Mouse (Mus musculus): ENCODE data around the gene Fign. TPM values are rescaled to one million over a fixed set of nuclear protein-coding genes. Genes with fewer than 3 reads are reported as not detected.

The Fign gene
- polyA plus RNA-seq, 1 experiment from 2014 or later = 6.8 TPM

- 48% methylated on average over 5 of the region's 5 CpGs for WGBS
- Histone ChIP-seq H3K4me3 (ENCODE audit: low read length) (peak overlapping the region; percentile 29), H3K27ac (ENCODE audit: low read length) (no peak overlapping the region), H3K27me3 (ENCODE audit: control insufficient read depth, insufficient read depth, low read length) (no peaks in the 10 kb centered on the region), H3K36me3 (ENCODE audit: control insufficient read depth, insufficient read depth) (no peaks in the 10 kb centered on the region), H3K9me3 (replicated peaks; ENCODE audit: control insufficient read depth, low read length) (no peaks in the 10 kb centered on the region), H3K4me2 (ENCODE audit: low read depth, low read length) (peak overlapping the region; percentile 64), H3K4me1 (ENCODE audit: control insufficient read depth, insufficient read depth, low read length) (no peaks in the 10 kb centered on the region), H3K9ac (ENCODE audit: low read length) (peak overlapping the region; percentile 88)
- no peak for ATAC-seq (replicated peaks; ENCODE audit: extremely low read depth, insufficient read depth, low FRiP score)
These were observed 1.7 kb downstream of the Fign start for GRCm38 (mm10) chr2:64096176-64096575.

- WGBS = 37% methylated on average over 5 of the region's 5 CpGs
- Histone ChIP-seq H3K9ac (ENCODE audit: low read length) (peak overlapping the region; percentile 32), H3K27ac (ENCODE audit: low read length) (peak overlapping the region; percentile 17), H3K36me3 (ENCODE audit: control insufficient read depth, insufficient read depth) (no peaks in the 10 kb centered on the region), H3K4me3 (ENCODE audit: low read length) (peak overlapping the region; percentile 11), H3K4me2 (ENCODE audit: low read depth, low read length) (peak overlapping the region; percentile 61), H3K4me1 (ENCODE audit: control insufficient read depth, insufficient read depth, low read length) (no peaks in the 10 kb centered on the region), H3K9me3 (replicated peaks; ENCODE audit: control insufficient read depth, low read length) (no peaks in the 10 kb centered on the region), H3K27me3 (ENCODE audit: control insufficient read depth, insufficient read depth, low read length) (no peaks in the 10 kb centered on the region)
- no peak for ATAC-seq (replicated peaks; ENCODE audit: extremely low read depth, insufficient read depth, low FRiP score)
These were observed 2.3 kb downstream of the Fign start for GRCm38 (mm10) chr2:64095561-64095960.

- no peak overlapping the region for H3K27ac ChIP-seq (ENCODE audit: low read length)
- H3K27me3 ChIP-seq (ENCODE audit: control insufficient read depth, insufficient read depth, low read length) = no peaks in the 10 kb centered on the region
- WGBS = 73% methylated on average over 6 of the region's 6 CpGs
- H3K9ac ChIP-seq (ENCODE audit: low read length) = peak overlapping the region; percentile 26; the same call in 1 of the 2 replicates
- no peaks in the 10 kb centered on the region for H3K36me3 ChIP-seq (ENCODE audit: control insufficient read depth, insufficient read depth)
- peak overlapping the region; percentile 8; the same call in 1 of the 2 replicates for H3K4me3 ChIP-seq (ENCODE audit: low read length)
- H3K9me3 ChIP-seq (replicated peaks; ENCODE audit: control insufficient read depth, low read length) = no peaks in the 10 kb centered on the region
- H3K4me1 ChIP-seq (ENCODE audit: control insufficient read depth, insufficient read depth, low read length) = no peaks in the 10 kb centered on the region
- peak overlapping the region; percentile 40 for H3K4me2 ChIP-seq (ENCODE audit: low read depth, low read length)
- no peak for ATAC-seq (replicated peaks; ENCODE audit: extremely low read depth, insufficient read depth, low FRiP score)
These were observed 4.8 kb downstream of the Fign start for GRCm38 (mm10) chr2:64093087-64093486.

GRCm38 (mm10) chr2:64083853-64084427, 13.9 kb downstream of the Fign start:
- H3K36me3 ChIP-seq (ENCODE audit: control insufficient read depth, insufficient read depth) = no peaks in the 10 kb centered on the region
- no peak overlapping the region for H3K4me3 ChIP-seq (ENCODE audit: low read length)
- no peak overlapping the region for H3K27ac ChIP-seq (ENCODE audit: low read length)
- H3K9ac ChIP-seq (ENCODE audit: low read length) = no peak overlapping the region
- 66% methylated on average over 5 of the region's 5 CpGs for WGBS
- no peak overlapping the region for H3K4me2 ChIP-seq (ENCODE audit: low read depth, low read length)
- no peaks in the 10 kb centered on the region for H3K9me3 ChIP-seq (replicated peaks; ENCODE audit: control insufficient read depth, low read length)
- no peak for ATAC-seq (replicated peaks; ENCODE audit: extremely low read depth, insufficient read depth, low FRiP score)
- H3K27me3 ChIP-seq (ENCODE audit: control insufficient read depth, insufficient read depth, low read length) = no peaks in the 10 kb centered on the region
- peaks cover 18% of the 10 kb centered on the region for H3K4me1 ChIP-seq (ENCODE audit: control insufficient read depth, insufficient read depth, low read length)

- Histone ChIP-seq H3K9ac (ENCODE audit: low read length) (no peak overlapping the region), H3K9me3 (replicated peaks; ENCODE audit: control insufficient read depth, low read length) (no peaks in the 10 kb centered on the region), H3K27me3 (ENCODE audit: control insufficient read depth, insufficient read depth, low read length) (no peaks in the 10 kb centered on the region), H3K4me3 (ENCODE audit: low read length) (no peak overlapping the region), H3K4me2 (ENCODE audit: low read depth, low read length) (peak overlapping the region; percentile 15; the same call in 1 of the 2 replicates), H3K27ac (ENCODE audit: low read length) (no peak overlapping the region), H3K4me1 (ENCODE audit: control insufficient read depth, insufficient read depth, low read length) (peaks cover 38% of the 10 kb centered on the region), H3K36me3 (ENCODE audit: control insufficient read depth, insufficient read depth) (no peaks in the 10 kb centered on the region)
- ATAC-seq (replicated peaks; ENCODE audit: extremely low read depth, insufficient read depth, low FRiP score) = no peak; the same call in 1 of the 2 replicates
- 14% methylated on average over 4 of the region's 4 CpGs for WGBS
These were observed 18.1 kb downstream of the Fign start for GRCm38 (mm10) chr2:64079765-64080164.

- Histone ChIP-seq H3K36me3 (ENCODE audit: control insufficient read depth, insufficient read depth) (no peaks in the 10 kb centered on the region), H3K27me3 (ENCODE audit: control insufficient read depth, insufficient read depth, low read length) (no peaks in the 10 kb centered on the region), H3K4me2 (ENCODE audit: low read depth, low read length) (no peak overlapping the region), H3K4me1 (ENCODE audit: control insufficient read depth, insufficient read depth, low read length) (peaks cover 40% of the 10 kb centered on the region), H3K4me3 (ENCODE audit: low read length) (no peak overlapping the region), H3K9me3 (replicated peaks; ENCODE audit: control insufficient read depth, low read length) (no peaks in the 10 kb centered on the region), H3K9ac (ENCODE audit: low read length) (no peak overlapping the region), H3K27ac (ENCODE audit: low read length) (peak overlapping the region; percentile 35; the same call in 1 of the 2 replicates)
- ATAC-seq (replicated peaks; ENCODE audit: extremely low read depth, insufficient read depth, low FRiP score) = no peak
- 50% methylated on average over 3 of the region's 3 CpGs for WGBS
These were observed 19.3 kb downstream of the Fign start for GRCm38 (mm10) chr2:64078551-64078950.

- no peaks in the 10 kb centered on the region for H3K27me3 ChIP-seq (ENCODE audit: control insufficient read depth, insufficient read depth, low read length)
- no peaks in the 10 kb centered on the region for H3K9me3 ChIP-seq (replicated peaks; ENCODE audit: control insufficient read depth, low read length)
- H3K27ac ChIP-seq (ENCODE audit: low read length) = no peak overlapping the region
- no peak overlapping the region for H3K9ac ChIP-seq (ENCODE audit: low read length)
- peaks cover 36% of the 10 kb centered on the region for H3K4me1 ChIP-seq (ENCODE audit: control insufficient read depth, insufficient read depth, low read length)
- WGBS = 85% methylated on average over 2 of the region's 2 CpGs
- no peak overlapping the region for H3K4me2 ChIP-seq (ENCODE audit: low read depth, low read length)
- H3K4me3 ChIP-seq (ENCODE audit: low read length) = no peak overlapping the region
- no peaks in the 10 kb centered on the region for H3K36me3 ChIP-seq (ENCODE audit: control insufficient read depth, insufficient read depth)
- ATAC-seq (replicated peaks; ENCODE audit: extremely low read depth, insufficient read depth, low FRiP score) = no peak
These were observed 20.0 kb downstream of the Fign start for GRCm38 (mm10) chr2:64077846-64078245.

- Histone ChIP-seq H3K9me3 (replicated peaks; ENCODE audit: control insufficient read depth, low read length) (no peaks in the 10 kb centered on the region), H3K9ac (ENCODE audit: low read length) (peak overlapping the region; percentile 36), H3K36me3 (ENCODE audit: control insufficient read depth, insufficient read depth) (no peaks in the 10 kb centered on the region), H3K4me3 (ENCODE audit: low read length) (peak overlapping the region; percentile 24), H3K27ac (ENCODE audit: low read length) (peak overlapping the region; percentile 57), H3K4me2 (ENCODE audit: low read depth, low read length) (peak overlapping the region; percentile 64), H3K27me3 (ENCODE audit: control insufficient read depth, insufficient read depth, low read length) (no peaks in the 10 kb centered on the region), H3K4me1 (ENCODE audit: control insufficient read depth, insufficient read depth, low read length) (peaks cover 35% of the 10 kb centered on the region)
- WGBS = 19% methylated on average over 6 of the region's 6 CpGs
- ATAC-seq (replicated peaks; ENCODE audit: extremely low read depth, insufficient read depth, low FRiP score) = no peak
These were observed 22.0 kb downstream of the Fign start for GRCm38 (mm10) chr2:64075873-64076272.

- ATAC-seq (replicated peaks; ENCODE audit: extremely low read depth, insufficient read depth, low FRiP score) = no peak
- H3K9me3 ChIP-seq (replicated peaks; ENCODE audit: control insufficient read depth, low read length) = no peaks in the 10 kb centered on the region
- 45% methylated on average over 17 of the region's 17 CpGs for WGBS
- H3K9ac ChIP-seq (ENCODE audit: low read length) = no peak overlapping the region
- H3K27ac ChIP-seq (ENCODE audit: low read length) = peak overlapping the region; percentile 34
- H3K4me3 ChIP-seq (ENCODE audit: low read length) = peak overlapping the region; percentile 9; the same call in 1 of the 2 replicates
- peaks cover 32% of the 10 kb centered on the region for H3K4me1 ChIP-seq (ENCODE audit: control insufficient read depth, insufficient read depth, low read length)
- peak overlapping the region; percentile 64 for H3K4me2 ChIP-seq (ENCODE audit: low read depth, low read length)
- H3K36me3 ChIP-seq (ENCODE audit: control insufficient read depth, insufficient read depth) = no peaks in the 10 kb centered on the region
- no peaks in the 10 kb centered on the region for H3K27me3 ChIP-seq (ENCODE audit: control insufficient read depth, insufficient read depth, low read length)
These were observed 23.0 kb downstream of the Fign start for GRCm38 (mm10) chr2:64074602-64075389.
